Mouse (Mus musculus) liver, embryonic 14.5 days (tissue): ENCODE measurements around the gene Stk38. TPM values are rescaled to one million over a fixed set of nuclear protein-coding genes. Genes with fewer than 3 reads are reported as not detected.

Experiments
- ATAC-seq: fragments of 200-750 bp; cut with Nextera tagmentation; 2 replicates; pipeline ENCODE4 v1.8.0; 2017; ENCODE audit warnings: moderate number of reproducible peaks, mild to moderate bottlenecking, moderate library complexity; ENCODE audit not compliant: insufficient read depth
- DNase-seq, 3 experiments: peaks; one replicate each; pipeline ENCODE4 v3.0.0-alpha.2; 2012 to 2013; ENCODE audit warnings: low read depth in 3 of 3, low spot score in 3 of 3
- H3K27ac ChIP-seq: fragments of 300-500 bp; sonication (generic); 2 replicates; pipeline ENCODE4 v1.5.1; 2014; ENCODE audit warnings: moderate library complexity, mild to moderate bottlenecking, control low read depth, inconsistent platforms
- H3K27me3 ChIP-seq: fragments of 300-500 bp; sonication (generic); 2 replicates; pipeline ENCODE4 v1.6.1; 2014; ENCODE audit warnings: mild to moderate bottlenecking, low read length, moderate library complexity; ENCODE audit not compliant: control insufficient read depth, insufficient read depth
- H3K36me3 ChIP-seq: fragments of 300-500 bp; sonication (generic); replicated peaks from 2 replicates; pipeline ENCODE4 v1.6.1; 2014; ENCODE audit warnings: low read depth; ENCODE audit not compliant: control insufficient read depth, insufficient read depth
- H3K4me1 ChIP-seq, 2 experiments: fragments of 200-500 bp in 1 of 2; fragments of 300-500 bp in 1 of 2; sonication (generic) in 1 of 2; replicated peaks; 2 replicates each; pipeline ENCODE4 v1.6.1; 2012 to 2014; ENCODE audit warnings: antibody characterized with exemption in 1 of 2, inconsistent platforms in 1 of 2, low read length in 1 of 2; ENCODE audit not compliant: control insufficient read depth in 2 of 2, insufficient read depth in 2 of 2
- H3K4me2 ChIP-seq: fragments of 300-500 bp; sonication (generic); 2 replicates; pipeline ENCODE4 v1.6.1; 2014; ENCODE audit warnings: low read depth, mild to moderate bottlenecking, control low read depth, moderate library complexity
- H3K4me3 ChIP-seq, 2 experiments: fragments of 200-500 bp in 1 of 2; fragments of 300-500 bp in 1 of 2; sonication (generic) in 1 of 2; 2 replicates each; pipeline ENCODE4 v1.5.1; 2012 to 2014; ENCODE audit warnings: low read depth in 2 of 2, low read length in 2 of 2, mild to moderate bottlenecking in 2 of 2, control low read depth in 1 of 2, inconsistent platforms in 1 of 2, moderate library complexity in 1 of 2; ENCODE audit not compliant: insufficient read depth in 1 of 2
- H3K9ac ChIP-seq: fragments of 300-500 bp; sonication (generic); replicated peaks from 2 replicates; pipeline ENCODE4 v1.6.1; 2014; ENCODE audit warnings: mild to moderate bottlenecking, control low read depth, moderate library complexity
- H3K9me3 ChIP-seq: fragments of 300-500 bp; sonication (generic); 2 replicates; pipeline ENCODE4 v1.6.1; 2016; ENCODE audit warnings: low read length, mixed read lengths; ENCODE audit not compliant: control insufficient read depth
- CTCF ChIP-seq: IDR thresholded peaks from 2 replicates; pipeline ENCODE4 v1.5.1; 2016; ENCODE audit warnings: antibody characterized with exemption, low read depth, control low read depth
- EP300 ChIP-seq: IDR thresholded peaks from 2 replicates; pipeline ENCODE4 v1.6.1; 2016; ENCODE audit warnings: antibody characterized with exemption, low read depth
- WGBS: fragments of 180-500 bp; shearing (Covaris S2); extraction: QIAGEN DNeasy Blood & Tissue Kit; methylation state at CpG from one replicate; pipeline ENCODE4 v1.1.7; 2014; ENCODE audit not compliant: insufficient replicate concordance; 5-methylcytosine and 5-hydroxymethylcytosine counted together
- polyA plus RNA-seq, 2 experiments: library from polyadenylated mRNA; depleted of rRNA in 1 of 2; stranded (reverse) in 1 of 2; unstranded in 1 of 2; fragments of >200 nt; fragmentation: Nextera tagmentation in 1 of 2; extraction: Ambion mirVana in 1 of 2; gene quantifications; 2 replicates each; pipeline versions ENCODE4 v1.2.1 to v1.2.3; 2012 to 2014

The Stk38 gene
- polyA plus RNA-seq, 2 experiments: 29.2 to 31.8 TPM

DNA sequence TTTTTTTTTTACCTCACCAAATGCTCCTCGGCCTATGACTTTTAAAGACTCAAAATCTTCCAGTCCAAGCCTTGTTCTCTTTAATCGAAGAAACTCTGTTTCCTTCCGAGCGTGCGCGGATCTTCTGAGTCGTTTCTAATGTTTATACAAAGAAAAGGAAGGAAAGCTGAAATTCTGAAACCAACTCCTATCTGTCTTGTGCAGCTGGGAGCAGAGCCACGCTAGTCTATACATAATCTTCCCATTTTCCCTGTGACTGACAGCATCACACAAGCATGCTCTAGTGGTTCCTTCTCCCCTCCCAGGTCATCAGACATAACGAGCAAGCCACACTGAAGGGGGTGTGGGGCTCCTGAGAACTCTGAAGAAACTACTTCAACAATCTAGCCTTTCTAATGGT is 16.5 kb downstream of the Stk38 start:
- no peaks in the 10 kb centered on the region for H3K9me3 ChIP-seq
- DNase-seq (no peak), ATAC-seq (no peak)
- H3K4me2 ChIP-seq: no peak overlapping the region
- peaks cover 41% of the 10 kb centered on the region for H3K36me3 ChIP-seq
- H3K4me1 ChIP-seq: no peaks in the 10 kb centered on the region
- H3K27me3 ChIP-seq: no peaks in the 10 kb centered on the region
- H3K9ac ChIP-seq: no peak overlapping the region
- no peak overlapping the region for H3K27ac ChIP-seq
- TF ChIP-seq CTCF (no peak), EP300 (no peak)
- no peak overlapping the region for H3K4me3 ChIP-seq
- 55% methylated on average over 9 of the region's 9 CpGs for WGBS

DNA sequence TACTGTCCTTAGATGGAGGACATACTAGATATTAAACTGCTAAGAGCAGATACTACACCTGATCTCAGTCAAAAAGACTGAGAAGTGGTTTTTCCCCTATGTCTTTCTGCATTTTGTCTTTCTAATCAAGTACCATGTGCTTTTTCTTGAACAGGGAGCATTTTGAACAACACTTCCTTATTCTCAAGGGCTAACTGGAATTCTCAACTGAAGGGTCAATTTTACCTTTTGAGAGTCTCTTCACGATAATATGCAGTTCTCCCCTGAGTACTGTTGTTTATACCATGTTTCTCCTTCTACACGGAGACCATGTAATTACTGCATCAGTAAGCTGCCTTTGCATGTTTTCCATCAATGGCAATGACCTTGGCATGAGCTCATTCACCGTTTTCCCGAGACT is 17.7 kb downstream of the Stk38 start:
- H3K36me3 ChIP-seq: peaks cover 48% of the 10 kb centered on the region
- DNase-seq (no peak), ATAC-seq (no peak)
- H3K4me1 ChIP-seq: no peaks in the 10 kb centered on the region
- TF ChIP-seq CTCF (no peak), EP300 (no peak)
- H3K9ac ChIP-seq: no peak overlapping the region
- no peak overlapping the region for H3K4me2 ChIP-seq
- WGBS: 78% methylated on average over 4 of the region's 4 CpGs
- H3K27ac ChIP-seq: no peak overlapping the region
- no peak overlapping the region for H3K4me3 ChIP-seq
- H3K27me3 ChIP-seq: no peaks in the 10 kb centered on the region
- no peaks in the 10 kb centered on the region for H3K9me3 ChIP-seq

DNA sequence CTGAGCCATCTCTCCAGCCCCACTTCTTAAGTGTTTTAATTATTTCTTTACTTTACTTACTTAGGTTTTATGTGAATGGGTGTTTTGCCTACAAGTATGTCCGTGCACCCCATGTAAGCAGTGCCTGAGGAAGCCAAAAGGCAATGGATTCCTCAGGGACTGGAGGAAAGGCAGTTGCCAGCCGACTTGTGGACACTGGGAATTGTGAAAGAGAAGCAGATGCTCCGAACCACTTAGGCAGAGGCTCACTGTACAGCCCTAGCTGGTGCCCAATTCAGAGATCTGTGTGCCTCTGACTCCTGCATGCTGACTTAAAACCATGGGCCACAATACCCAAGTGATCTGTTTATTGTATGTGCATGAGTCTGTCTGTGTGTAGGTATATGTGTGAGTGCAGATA is 18.8 kb downstream of the Stk38 start:
- Histone ChIP-seq H3K4me1 (no peaks in the 10 kb centered on the region), H3K36me3 (peaks cover 48% of the 10 kb centered on the region), H3K9ac (no peak overlapping the region), H3K4me3 (no peak overlapping the region), H3K27ac (no peak overlapping the region), H3K4me2 (no peak overlapping the region), H3K27me3 (no peaks in the 10 kb centered on the region), H3K9me3 (no peaks in the 10 kb centered on the region)
- WGBS: 75% methylated on average over 3 of the region's 3 CpGs
- TF ChIP-seq EP300 (no peak), CTCF (no peak)
- DNase-seq: no peak
- ATAC-seq: no peak

DNA sequence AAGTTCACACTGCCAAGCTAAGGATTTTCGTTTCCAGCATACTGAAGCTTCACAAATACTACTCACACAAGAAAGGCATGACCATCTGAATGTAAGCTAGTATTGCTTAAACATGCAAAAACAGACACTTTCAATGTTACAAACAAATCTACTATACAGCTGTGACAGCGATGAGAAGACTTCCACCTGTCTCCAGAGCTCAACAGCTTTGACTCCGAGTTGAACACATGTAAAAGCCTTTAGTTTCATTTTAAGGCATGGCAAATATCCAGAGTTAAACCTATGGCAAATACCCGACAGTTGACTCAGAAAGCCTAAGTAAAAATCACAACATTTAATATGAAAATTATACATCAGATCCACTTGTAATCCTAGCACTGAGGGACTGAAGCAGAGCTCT is 19.5 kb downstream of the Stk38 start:
- Histone ChIP-seq H3K4me1 (no peaks in the 10 kb centered on the region), H3K9ac (no peak overlapping the region), H3K27me3 (no peaks in the 10 kb centered on the region), H3K4me2 (no peak overlapping the region), H3K27ac (no peak overlapping the region), H3K4me3 (no peak overlapping the region), H3K36me3 (peaks cover 50% of the 10 kb centered on the region), H3K9me3 (no peaks in the 10 kb centered on the region)
- 85% methylated on average over 4 of the region's 4 CpGs for WGBS
- ATAC-seq (no peak), DNase-seq (no peak)
- no peak for TF ChIP-seq CTCF
- TF ChIP-seq EP300: no peak

DNA sequence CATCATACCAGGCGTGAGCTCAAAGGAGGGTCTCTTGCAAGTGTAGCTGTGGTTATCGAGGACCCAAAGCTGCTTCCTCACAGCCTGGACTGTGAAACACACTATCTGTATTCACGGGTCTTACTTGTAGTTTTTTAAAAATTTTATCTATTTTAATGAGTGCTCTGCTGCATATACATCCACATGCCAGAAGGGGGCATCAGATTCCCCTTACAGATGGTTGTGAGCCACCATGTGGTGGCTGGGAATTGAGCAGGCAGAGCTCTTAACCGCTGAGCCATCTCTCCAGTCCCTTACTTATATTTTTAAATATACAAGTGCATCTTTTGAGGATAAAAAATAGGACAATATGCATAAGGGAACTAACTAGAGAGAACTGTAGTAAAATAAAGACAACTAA is 20.1 kb downstream of the Stk38 start:
- H3K9me3 ChIP-seq: no peaks in the 10 kb centered on the region
- H3K4me1 ChIP-seq: no peaks in the 10 kb centered on the region
- DNase-seq (peak in 2 of 3 experiments; percentile 49 to 51), ATAC-seq (no peak)
- H3K4me3 ChIP-seq: no peak overlapping the region
- H3K4me2 ChIP-seq: no peak overlapping the region
- peaks cover 50% of the 10 kb centered on the region for H3K36me3 ChIP-seq
- WGBS: 46% methylated on average over 4 of the region's 4 CpGs
- TF ChIP-seq CTCF (peak; percentile 92), EP300 (no peak)
- H3K9ac ChIP-seq: no peak overlapping the region
- H3K27me3 ChIP-seq: no peaks in the 10 kb centered on the region
- no peak overlapping the region for H3K27ac ChIP-seq

DNA sequence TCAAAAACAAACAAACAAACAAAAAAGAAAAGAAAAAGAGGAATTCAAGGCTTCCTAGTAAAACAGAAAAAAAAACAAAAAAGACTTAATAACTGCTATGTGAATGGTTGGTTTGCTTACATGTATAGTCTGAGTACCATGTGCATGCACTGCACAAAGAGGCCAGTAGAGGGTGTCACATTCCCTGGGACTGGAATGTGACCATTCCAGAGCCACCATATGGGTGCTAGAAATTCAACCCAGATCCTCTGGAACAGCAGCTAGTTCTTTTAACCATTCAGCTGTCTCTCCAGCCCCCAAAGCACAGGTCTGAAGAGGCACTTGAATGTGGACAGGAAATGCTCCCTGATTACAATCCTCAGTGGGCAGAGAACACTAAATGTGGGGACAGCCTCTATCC is 21.0 kb downstream of the Stk38 start:
- no peaks in the 10 kb centered on the region for H3K4me1 ChIP-seq
- peak; percentile 78 for TF ChIP-seq CTCF
- TF ChIP-seq EP300: no peak
- no peaks in the 10 kb centered on the region for H3K9me3 ChIP-seq
- no peaks in the 10 kb centered on the region for H3K27me3 ChIP-seq
- H3K36me3 ChIP-seq: peaks cover 50% of the 10 kb centered on the region
- no peak overlapping the region for H3K4me3 ChIP-seq
- H3K27ac ChIP-seq: no peak overlapping the region
- H3K4me2 ChIP-seq: no peak overlapping the region
- no peak for ATAC-seq
- H3K9ac ChIP-seq: no peak overlapping the region
- DNase-seq: no peak
